Mouse (Mus musculus) left cerebral cortex, adult 2 months (tissue): Measurements from ENCODE around the gene Simc1. TPM values are rescaled to one million over a fixed set of nuclear protein-coding genes. Genes with fewer than 3 reads are reported as not detected.

Experiments
- DNase-seq, 2 experiments: peaks; one replicate each; pipeline ENCODE4 v3.0.0; 2021 to 2022; ENCODE audit warnings: low spot score in 2 of 2, mixed read lengths in 1 of 2; ENCODE audit errors: extremely low spot score in 1 of 2
- H3K27ac ChIP-seq: fragments of 200-600 bp; 2 replicates; pipeline ENCODE4 v1.8.1; 2022
- H3K4me3 ChIP-seq: fragments of 200-600 bp; 2 replicates; pipeline ENCODE4 v1.8.1; 2022
- CTCF ChIP-seq: fragments of 200-600 bp; IDR thresholded peaks from 2 replicates; pipeline ENCODE4 v1.8.1; 2022; ENCODE audit warnings: antibody characterized with exemption, mild to moderate bottlenecking, moderate library complexity
- intact Hi-C: fragments of 180-260 bp; cut with DNase I; formaldehyde crosslinking; loops from one replicate; pipeline ENCODE4 v1.15.1; 2025
- long read RNA-seq, 2 experiments: library from polyadenylated mRNA; stranded (forward); transcript quantifications; one replicate each; pipeline ENCODE4 v2.0.0; 2021; ENCODE audit warnings: borderline mapping rate in 2 of 2
- total RNA-seq, 2 experiments: library from RNA; stranded (reverse); gene quantifications; 2 replicates each; pipeline ENCODE4 v1.2.3; 2021

Gene Simc1
- 10 to 100 TPM; 16.0 TPM for total RNA-seq
- long read RNA-seq, experiment 1, full-length matches to known transcripts, result 10 of 17 reads
- long read RNA-seq, experiment 1, partial matches to known transcripts, result 4 of 17 reads
- long read RNA-seq, experiment 1, other reads (novel, unspliced or antisense), result 3 of 17 reads
- long read RNA-seq, experiment 2, full-length matches to known transcripts, result 5 of 7 reads
- long read RNA-seq, experiment 2, partial matches to known transcripts, result 2 of 7 reads
- long read RNA-seq, experiment 2, other reads (novel, unspliced or antisense), result 0 of 7 reads

DNA sequence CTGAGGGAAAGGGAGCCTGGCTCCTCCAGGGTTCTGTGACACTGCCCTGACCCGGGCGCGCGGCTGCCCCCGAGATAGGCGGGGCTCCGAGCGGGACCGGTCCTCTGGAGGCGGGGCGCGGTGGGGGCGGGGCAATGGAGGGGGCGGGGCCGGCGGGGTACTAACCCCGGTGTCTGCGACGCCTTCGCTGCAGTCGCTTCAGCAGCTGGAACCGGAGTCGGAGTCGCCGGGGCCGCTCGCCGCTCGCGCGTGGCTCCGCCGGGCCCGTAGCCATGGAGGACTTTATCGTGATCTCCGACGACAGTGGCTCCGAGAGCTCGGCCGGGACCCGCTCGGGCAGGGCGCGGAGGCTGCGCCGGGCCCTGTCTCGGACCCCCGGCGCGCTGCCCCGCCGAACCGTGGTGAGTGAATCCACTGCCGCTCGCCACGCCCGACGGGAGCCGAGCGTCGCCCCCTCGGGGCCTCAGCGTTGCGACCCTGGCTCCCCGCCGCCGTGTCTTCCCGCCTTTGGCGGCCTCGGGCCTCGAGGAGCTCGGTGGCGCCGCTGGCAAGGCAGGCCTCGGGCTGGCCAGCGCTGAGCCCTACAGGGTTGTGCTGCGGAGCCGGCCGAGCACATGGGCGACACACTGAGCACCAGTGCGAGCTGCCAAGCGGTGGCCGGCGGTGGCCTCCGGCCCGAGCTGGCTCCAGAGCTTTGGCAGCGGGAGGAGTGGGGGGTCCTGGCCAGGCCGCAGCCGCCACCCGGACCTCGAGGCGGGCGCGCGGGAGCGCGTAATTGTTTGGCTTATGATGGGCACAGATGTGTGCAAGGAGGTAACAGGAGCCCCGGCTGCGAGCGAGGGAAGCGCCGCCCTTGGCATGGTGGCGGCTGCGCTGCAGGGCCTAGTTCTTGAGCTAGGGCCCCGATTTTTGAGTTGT is at the start of gene Simc1:
TSS of gene Simc1 (plus strand) at position 176 of the 918 bp plus-strand sequence.
- no peak; the same call in 1 of the 2 replicates for TF ChIP-seq CTCF
- peak within 1 kb of the TSS; percentile 78 for H3K27ac ChIP-seq
- peak; percentile 57 to 69 for DNase-seq
- H3K4me3 ChIP-seq, result peak within 1 kb of the TSS; percentile 91
- intact Hi-C loops, result no loop called here

- no peak for DNase-seq
Measured at GRCm38 (mm10) chr13:54457062-54457461, 46.5 kb upstream of the Simc1 start.

DNA sequence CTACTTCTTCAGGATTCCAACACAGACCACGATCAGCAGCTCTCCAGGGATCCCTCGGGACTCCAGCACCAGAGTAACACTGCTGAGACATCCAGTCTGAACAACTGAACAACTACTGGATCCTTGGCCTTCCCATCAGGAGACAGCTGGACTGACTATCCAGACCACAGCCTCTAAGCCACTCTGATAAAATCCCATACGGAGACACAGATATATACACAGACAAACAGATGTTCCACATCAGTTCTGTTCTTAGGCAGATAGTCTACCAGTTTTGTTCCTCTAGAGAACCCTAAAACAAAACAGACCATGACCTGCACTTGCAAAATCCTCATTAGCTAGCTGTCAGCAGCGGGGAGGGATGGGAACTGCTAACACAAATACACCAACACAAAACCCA is 44.3 kb upstream of the Simc1 start:
- no peak for TF ChIP-seq CTCF
- intact Hi-C loops, result no loop called here
- DNase-seq, result no peak
- no peak overlapping the region for H3K4me3 ChIP-seq
- H3K27ac ChIP-seq, result no peak overlapping the region

More at GRCm38 (mm10) chr13:54457062-54457461, 46.5 kb upstream of the Simc1 start:
- no peak overlapping the region for H3K4me3 ChIP-seq
- intact Hi-C loops, result no loop called here
- H3K27ac ChIP-seq, result no peak overlapping the region
- peak; percentile 47 for TF ChIP-seq CTCF

DNA sequence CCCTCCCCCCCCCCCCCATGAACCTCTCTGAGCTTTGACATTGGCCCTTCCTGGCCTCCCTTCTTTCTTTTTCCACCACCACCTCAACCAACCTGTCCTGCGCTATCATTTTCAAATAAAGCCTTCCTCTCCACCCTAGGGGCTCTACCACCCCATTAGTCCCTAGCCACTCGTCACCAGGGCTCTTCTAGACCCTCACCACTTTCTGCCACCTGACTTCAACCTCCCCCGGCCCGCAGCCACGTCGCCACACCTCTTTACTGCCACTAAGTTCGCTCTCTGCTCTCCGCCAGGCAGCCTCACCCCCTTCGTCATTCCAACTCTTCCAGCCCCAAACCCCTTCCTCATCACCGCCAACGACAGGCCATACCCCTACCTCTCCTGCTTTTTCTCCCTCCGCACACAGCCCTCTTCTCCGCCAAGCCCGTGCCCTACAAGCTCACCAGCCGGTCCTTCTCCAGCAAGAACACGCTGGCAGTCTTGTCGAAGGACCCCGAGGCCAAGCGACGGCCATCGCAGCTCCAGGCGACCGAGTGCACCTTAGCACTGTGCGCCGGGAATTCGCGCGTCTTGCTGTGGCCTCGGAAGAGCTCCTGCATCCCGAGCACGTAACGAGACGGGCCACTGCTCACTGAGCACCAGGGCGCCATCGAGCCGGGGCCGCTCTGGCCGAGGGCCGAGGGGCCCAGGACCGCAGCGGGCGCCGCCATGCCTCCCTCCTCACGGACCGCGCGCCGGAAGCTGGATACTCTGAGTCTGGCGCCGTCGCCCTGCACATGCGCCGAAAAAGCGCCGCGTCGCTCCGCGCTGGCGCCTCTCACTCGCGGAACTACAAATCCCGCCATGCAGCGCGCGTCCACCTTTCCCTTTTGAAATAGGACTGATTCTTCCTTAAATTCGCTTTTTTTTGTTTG is 35.2 kb upstream of the Simc1 start, which contains the start of gene Thoc3:
TSS of gene Thoc3 (minus strand) at position 752 of the 914 bp plus-strand sequence.
- Histone ChIP-seq H3K4me3 (peak within 1 kb of the TSS; percentile 72), H3K27ac (peak within 1 kb of the TSS; percentile 73)
- peak; percentile 90 to 94 for DNase-seq
- intact Hi-C loops, result loop anchor here (5.0 kb wide), 2 partner anchors 54 to 99 kb away; partner anchors contain the start of gene 4833439L19Rik
- TF ChIP-seq CTCF, result no peak

DNA sequence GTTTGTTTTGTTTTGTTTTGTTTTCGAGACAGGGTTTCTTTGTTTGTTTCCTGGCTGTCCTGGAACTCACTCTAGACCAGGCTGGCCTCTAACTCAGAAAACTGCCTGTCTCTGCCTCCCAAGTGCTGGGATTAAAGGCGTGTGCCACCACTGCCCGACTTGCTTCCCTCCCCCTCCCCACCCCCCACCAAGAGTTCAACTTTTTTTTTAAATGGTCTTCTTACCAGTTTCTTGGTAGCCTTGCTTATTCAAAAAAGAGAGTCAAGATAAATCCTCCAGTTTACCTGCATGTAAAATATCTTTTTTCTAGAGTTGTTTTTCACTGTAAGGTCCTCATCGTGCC is 34.6 kb upstream of the Simc1 start:
- Histone ChIP-seq H3K27ac (no peak overlapping the region), H3K4me3 (peak overlapping the region; percentile 72)
- TF ChIP-seq CTCF, result no peak
- DNase-seq, result no peak
- intact Hi-C loops, result loop anchor here (5.0 kb wide), 2 partner anchors 53 to 98 kb away; partner anchors contain the start of gene 4833439L19Rik

GRCm38 (mm10) chr13:54471967-54472366 is 31.6 kb upstream of the Simc1 start:
- Histone ChIP-seq H3K4me3 (no peak overlapping the region), H3K27ac (no peak overlapping the region)
- no peak; the same call in 1 of the 2 replicates for TF ChIP-seq CTCF
- DNase-seq, result no peak
- intact Hi-C loops, result no loop called here

DNA sequence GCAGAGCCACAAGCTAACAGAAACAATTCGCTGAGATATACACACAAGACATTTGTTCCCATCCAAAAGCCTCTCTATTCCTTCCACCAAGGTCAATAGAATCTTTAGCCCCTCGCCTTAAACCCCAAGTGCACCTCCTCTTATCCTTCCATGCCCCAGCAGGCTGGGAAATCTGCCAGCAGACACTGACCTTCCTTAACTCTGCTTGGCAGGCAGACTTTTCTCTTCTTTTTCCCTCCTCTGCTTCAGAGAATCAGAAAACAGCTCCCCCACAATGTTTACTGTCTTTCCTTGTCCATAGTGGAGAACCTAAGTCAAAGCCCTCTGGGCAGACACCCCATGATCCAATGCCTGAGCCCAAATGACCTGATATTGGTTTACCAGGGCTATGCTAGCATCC is 28.6 kb upstream of the Simc1 start:
- no peak for TF ChIP-seq CTCF
- intact Hi-C loops, result no loop called here

GRCm38 (mm10) chr13:54475702-54476101 is 27.9 kb upstream of the Simc1 start:
- no peak overlapping the region for H3K27ac ChIP-seq
- intact Hi-C loops, result no loop called here
- no peak for DNase-seq
- TF ChIP-seq CTCF, result no peak
- no peak overlapping the region for H3K4me3 ChIP-seq

More for the DNA sequence above, 28.6 kb upstream of the Simc1 start:
- H3K27ac ChIP-seq, result no peak overlapping the region
- H3K4me3 ChIP-seq, result no peak overlapping the region
- DNase-seq, result no peak

DNA sequence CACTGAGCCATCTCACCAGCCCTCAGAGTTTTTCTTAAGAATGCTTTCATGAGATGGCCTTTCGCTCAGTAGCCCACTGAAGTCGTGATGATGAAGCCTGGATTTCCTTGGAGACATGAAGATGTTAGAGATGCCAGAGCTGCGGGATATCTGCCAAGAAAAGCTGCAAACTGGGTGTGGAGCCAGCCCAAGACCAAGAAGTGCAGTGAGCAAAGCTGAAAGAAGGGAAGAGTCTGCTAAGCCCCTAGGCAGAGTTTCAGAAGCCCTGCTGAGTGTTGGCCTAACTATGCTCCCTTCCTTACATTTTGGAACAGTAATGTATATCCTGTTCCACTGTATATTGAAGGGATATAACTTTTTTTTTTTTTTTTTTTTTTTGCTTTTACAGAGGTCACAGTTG is 24.3 kb upstream of the Simc1 start:
- intact Hi-C loops, result no loop called here
- no peak for TF ChIP-seq CTCF
- no peak for DNase-seq
- Histone ChIP-seq H3K27ac (no peak overlapping the region), H3K4me3 (no peak overlapping the region)

- no peak overlapping the region for H3K27ac ChIP-seq
- no peak overlapping the region for H3K4me3 ChIP-seq
- DNase-seq, result no peak
- intact Hi-C loops, result no loop called here
- no peak for TF ChIP-seq CTCF
Measured at GRCm38 (mm10) chr13:54481498-54481897, 22.1 kb upstream of the Simc1 start.

- intact Hi-C loops, result no loop called here
- TF ChIP-seq CTCF, result no peak
- DNase-seq, result no peak
Measured at GRCm38 (mm10) chr13:54490411-54490810, 13.2 kb upstream of the Simc1 start.

More at GRCm38 (mm10) chr13:54490411-54490810, 13.2 kb upstream of the Simc1 start:
- no peak overlapping the region for H3K4me3 ChIP-seq
- H3K27ac ChIP-seq, result no peak overlapping the region
